Mouse (Mus musculus) heart, postnatal 0 days (tissue): Measurements from ENCODE around the gene Lsm7. TPM values are rescaled to one million over a fixed set of nuclear protein-coding genes. Genes with fewer than 3 reads are reported as not detected.

Source experiments
- ATAC-seq: fragments of 200-750 bp; cut with Nextera tagmentation; 2 replicates; pipeline ENCODE4 v1.8.0; 2017; ENCODE audit warnings: low read depth, moderate number of reproducible peaks, moderate library complexity; ENCODE audit not compliant: insufficient read depth
- DNase-seq: peaks from one replicate; pipeline ENCODE4 v3.0.0-alpha.2; 2016; ENCODE audit warnings: low spot score
- H3K27ac ChIP-seq: fragments of 300-500 bp; sonication (generic); 2 replicates; pipeline ENCODE4 v1.5.1; 2014; ENCODE audit warnings: low read depth, mild to moderate bottlenecking
- H3K27me3 ChIP-seq: fragments of 300-500 bp; sonication (generic); 2 replicates; pipeline ENCODE4 v1.6.1; 2014; ENCODE audit warnings: low read length, mixed read lengths; ENCODE audit not compliant: control insufficient read depth, insufficient read depth
- H3K36me3 ChIP-seq: fragments of 300-500 bp; sonication (generic); replicated peaks from 2 replicates; pipeline ENCODE4 v1.6.1; 2014; ENCODE audit warnings: low read length, mixed read lengths; ENCODE audit not compliant: control insufficient read depth, insufficient read depth
- H3K4me1 ChIP-seq: fragments of 300-500 bp; sonication (generic); 2 replicates; pipeline ENCODE4 v1.6.1; 2014; ENCODE audit warnings: antibody characterized with exemption; ENCODE audit not compliant: control insufficient read depth, insufficient read depth
- H3K4me2 ChIP-seq: fragments of 300-500 bp; sonication (generic); 2 replicates; pipeline ENCODE4 v1.6.1; 2014; ENCODE audit warnings: low read depth, mild to moderate bottlenecking, low read length, moderate library complexity
- H3K4me3 ChIP-seq: fragments of 300-500 bp; sonication (generic); 2 replicates; pipeline ENCODE4 v1.5.1; 2014; ENCODE audit warnings: low read depth, low read length
- H3K9ac ChIP-seq: fragments of 300-500 bp; sonication (generic); replicated peaks from 2 replicates; pipeline ENCODE4 v1.6.1; 2014; ENCODE audit warnings: low read depth, low read length, mixed read lengths
- H3K9me3 ChIP-seq: fragments of 300-500 bp; sonication (generic); replicated peaks from 2 replicates; pipeline ENCODE4 v1.6.1; 2016; ENCODE audit warnings: low read length; ENCODE audit not compliant: control insufficient read depth
- CTCF ChIP-seq: IDR thresholded peaks from 2 replicates; pipeline ENCODE4 v1.5.1; 2016; ENCODE audit warnings: antibody characterized with exemption, control low read depth, low read depth
- EP300 ChIP-seq: IDR thresholded peaks from 2 replicates; pipeline ENCODE4 v1.6.1; 2016; ENCODE audit warnings: antibody characterized with exemption, low read depth
- WGBS: fragments of 180-500 bp; shearing (Covaris S2); extraction: QIAGEN DNeasy Blood & Tissue Kit; methylation state at CpG from one replicate; pipeline ENCODE4 v1.1.7; 2014; 5-methylcytosine and 5-hydroxymethylcytosine counted together
- polyA plus RNA-seq: library from polyadenylated mRNA; unstranded; fragments of >200 nt; fragmentation: Nextera tagmentation; extraction: Ambion mirVana; gene quantifications from 2 replicates; pipeline ENCODE4 v1.2.1, GENCODE M21; 2015
- total RNA-seq: library from RNA; depleted of rRNA; stranded (reverse); fragments of >200 nt; gene quantifications from 2 replicates; pipeline ENCODE4 v1.2.3, GENCODE M21; 2014; ENCODE audit warnings: low replicate concordance

Lsm7 gene
- total and polyA plus RNA-seq, 2 experiments from 2014 or later: 118 to 162 TPM

- DNase-seq: no peak
- no peak for TF ChIP-seq CTCF
- no peak for TF ChIP-seq EP300
- H3K4me3 ChIP-seq: 0 out of 2 replicates have a peak overlapping the region, but pooled peaks have one; percentile 0
- no peak for ATAC-seq
- peak overlapping the region; percentile 95 for H3K4me2 ChIP-seq
- 28% methylated on average over 40 of the region's 40 CpGs for WGBS
- 0 out of 2 replicates have a peak overlapping the region, but pooled peaks have one; percentile 70 for H3K27ac ChIP-seq
- peaks cover 35% of the 10 kb centered on the region; the same call in 1 of the 2 replicates for H3K4me1 ChIP-seq
- no peaks in the 10 kb centered on the region for H3K9me3 ChIP-seq
- H3K27me3 ChIP-seq: no peaks in the 10 kb centered on the region
- peaks cover 15% of the 10 kb centered on the region for H3K36me3 ChIP-seq
- peak overlapping the region; percentile 31; the same call in 1 of the 2 replicates for H3K9ac ChIP-seq
These were observed 46.7 kb downstream of the Lsm7 start for GRCm38 (mm10) chr10:80808099-80808984.

- Histone ChIP-seq H3K27me3 (no peaks in the 10 kb centered on the region), H3K4me2 (peak overlapping the region; percentile 95), H3K9ac (peak overlapping the region; percentile 55), H3K4me3 (peak overlapping the region; percentile 49), H3K4me1 (peaks cover 35% of the 10 kb centered on the region; the same call in 1 of the 2 replicates), H3K9me3 (no peaks in the 10 kb centered on the region), H3K27ac (peak overlapping the region; percentile 70), H3K36me3 (peaks cover 27% of the 10 kb centered on the region)
- ATAC-seq (peak; percentile 81), DNase-seq (peak; percentile 80)
- no peak for TF ChIP-seq CTCF
- no peak for TF ChIP-seq EP300
- under 1% methylated on average over 57 of the region's 58 CpGs for WGBS
These were observed 47.9 kb downstream of the Lsm7 start for GRCm38 (mm10) chr10:80807057-80807627.

GRCm38 (mm10) chr10:80806341-80807056 is 48.5 kb downstream of the Lsm7 start:
- Histone ChIP-seq H3K4me1 (peaks cover 35% of the 10 kb centered on the region; the same call in 1 of the 2 replicates), H3K4me3 (peak overlapping the region; percentile 49), H3K4me2 (peak overlapping the region; percentile 95), H3K9me3 (no peaks in the 10 kb centered on the region), H3K36me3 (peaks cover 34% of the 10 kb centered on the region), H3K27me3 (no peaks in the 10 kb centered on the region), H3K27ac (peak overlapping the region; percentile 70), H3K9ac (peak overlapping the region; percentile 55; the same call in 1 of the 2 replicates)
- no peak for DNase-seq
- no peak for ATAC-seq
- TF ChIP-seq EP300 (no peak), CTCF (no peak)
- 50% methylated on average over 32 of the region's 34 CpGs for WGBS

- H3K9ac ChIP-seq: no peak overlapping the region
These were observed 49.1 kb downstream of the Lsm7 start for GRCm38 (mm10) chr10:80805925-80806324.

GRCm38 (mm10) chr10:80805322-80805721 is 49.7 kb downstream of the Lsm7 start:
- Histone ChIP-seq H3K4me3 (no peak overlapping the region), H3K9ac (no peak overlapping the region), H3K27me3 (no peaks in the 10 kb centered on the region), H3K9me3 (no peaks in the 10 kb centered on the region), H3K4me2 (no peak overlapping the region), H3K36me3 (peaks cover 39% of the 10 kb centered on the region), H3K4me1 (peaks cover 32% of the 10 kb centered on the region; the same call in 1 of the 2 replicates), H3K27ac (no peak overlapping the region)
- DNase-seq: no peak
- WGBS: 74% methylated on average over 5 of the region's 5 CpGs
- no peak for ATAC-seq
- TF ChIP-seq CTCF (no peak), EP300 (no peak)

More at GRCm38 (mm10) chr10:80805925-80806324, 49.1 kb downstream of the Lsm7 start:
- Histone ChIP-seq H3K9me3 (no peaks in the 10 kb centered on the region), H3K36me3 (peaks cover 39% of the 10 kb centered on the region), H3K4me1 (peaks cover 35% of the 10 kb centered on the region; the same call in 1 of the 2 replicates), H3K4me3 (no peak overlapping the region), H3K4me2 (no peak overlapping the region), H3K27ac (no peak overlapping the region), H3K27me3 (no peaks in the 10 kb centered on the region)
- DNase-seq: peak; percentile 57
- TF ChIP-seq CTCF (peak; percentile 72), EP300 (no peak)
- ATAC-seq: peak; percentile 35
- WGBS: 11% methylated on average over 3 of the region's 3 CpGs
